Mouse (Mus musculus) liver, embryonic 14.5 days (tissue): ENCODE measurements around the gene Mbnl1.

Experiments used
- CTCF ChIP-seq: IDR thresholded peaks from 2 replicates; pipeline ENCODE4 v1.5.1; 2016; ENCODE audit warnings: antibody characterized with exemption, low read depth, control low read depth
- EP300 ChIP-seq: IDR thresholded peaks from 2 replicates; pipeline ENCODE4 v1.6.1; 2016; ENCODE audit warnings: antibody characterized with exemption, low read depth

DNA sequence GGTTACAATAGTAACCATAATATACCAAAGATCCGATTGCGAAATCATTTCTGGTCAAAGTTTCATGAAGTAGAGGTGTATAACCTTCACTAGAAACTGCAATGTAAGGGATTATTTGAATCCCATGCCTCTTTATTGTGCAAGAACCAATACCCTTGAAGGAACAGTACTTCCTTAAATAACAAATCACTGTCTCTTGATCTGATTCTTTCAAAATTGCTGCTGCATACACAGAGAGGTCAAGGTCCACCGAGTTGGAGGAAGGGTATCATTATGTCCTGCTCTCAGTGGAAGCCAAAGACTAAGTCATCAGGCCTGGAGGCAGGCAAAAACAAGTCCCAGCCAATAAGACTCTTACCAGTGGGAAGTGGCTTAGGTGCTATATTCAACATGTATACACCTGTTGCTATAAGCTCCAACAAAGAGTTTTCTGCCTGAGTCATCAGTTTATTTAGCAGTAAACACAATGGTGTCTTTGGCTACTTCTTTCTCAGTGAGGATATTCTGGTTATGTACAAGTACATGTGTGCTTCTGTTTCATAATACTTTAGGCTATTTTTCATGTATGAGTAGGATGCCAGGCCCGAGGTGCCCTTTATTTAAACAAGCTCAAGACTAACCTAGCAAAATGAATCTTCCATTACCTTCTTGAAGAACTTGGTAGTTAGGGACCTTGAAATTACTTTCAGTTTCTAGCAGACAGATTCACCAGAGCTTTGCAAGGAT lies 13.5 kb downstream of the Mbnl1 start:
- TF ChIP-seq CTCF (no peak), EP300 (no peak)
